Mouse (Mus musculus): ENCODE results near the gene Irf2bp2. TPM values are rescaled to one million over a fixed set of nuclear protein-coding genes. Genes with fewer than 3 reads are reported as not detected.

Irf2bp2 gene
- polyA plus RNA-seq, 1 experiment = 81.2 TPM

GRCm38 (mm10) chr8:126565231-126565781 is 28.5 kb downstream of the Irf2bp2 start:
- DNase-seq = no peak
- H3K4me1 ChIP-seq (ENCODE audit: control insufficient read depth, insufficient read depth, low read length) = peaks cover 15% of the 10 kb centered on the region
- no peak overlapping the region for H3K4me3 ChIP-seq (replicated peaks; ENCODE audit: extremely low read depth, low read depth, low read length)
- 65% methylated on average over 6 of the region's 6 CpGs for WGBS
- TF ChIP-seq CTCF (IDR thresholded peaks at IDR 0.05; ENCODE audit: insufficient read depth, low read length) = no peak
- no peak for TF ChIP-seq POLR2A (IDR thresholded peaks at IDR 0.05; ENCODE audit: borderline replicate concordance, extremely low read depth, low read depth, low read length)

GRCm38 (mm10) chr8:126564551-126565154 is 29.1 kb downstream of the Irf2bp2 start:
- Histone ChIP-seq H3K4me1 (ENCODE audit: control insufficient read depth, insufficient read depth, low read length) (peaks cover 15% of the 10 kb centered on the region), H3K4me3 (replicated peaks; ENCODE audit: extremely low read depth, low read depth, low read length) (no peak overlapping the region)
- 76% methylated on average over 9 of the region's 9 CpGs for WGBS
- no peak for DNase-seq
- TF ChIP-seq CTCF (IDR thresholded peaks at IDR 0.05; ENCODE audit: insufficient read depth, low read length) (no peak), POLR2A (IDR thresholded peaks at IDR 0.05; ENCODE audit: borderline replicate concordance, extremely low read depth, low read depth, low read length) (no peak)

DNA sequence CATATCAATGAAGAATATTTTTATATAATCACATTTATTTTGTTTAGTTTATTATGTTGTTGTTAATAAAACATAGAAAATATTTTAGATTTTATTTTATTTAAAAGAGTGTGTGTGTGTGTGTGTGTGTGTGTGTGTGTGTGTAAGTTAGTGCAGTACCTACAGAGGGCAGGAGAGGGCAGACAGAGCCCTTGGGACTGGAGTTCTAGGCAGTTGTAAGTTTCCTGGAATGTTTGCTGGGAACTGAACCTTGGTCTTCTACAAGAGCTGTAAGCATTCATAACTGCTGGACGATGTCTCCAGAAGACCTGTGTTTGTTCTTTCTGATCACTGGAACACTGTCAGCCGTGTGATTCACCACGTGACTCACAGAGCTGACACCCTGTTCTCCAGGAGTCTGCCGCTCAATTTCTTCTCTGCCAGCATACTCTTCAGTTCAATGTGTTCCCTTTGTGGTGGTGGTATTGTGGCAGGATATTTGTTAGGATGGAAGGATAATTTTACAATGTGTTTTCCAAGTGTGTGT is 32.4 kb downstream of the Irf2bp2 start:
- Histone ChIP-seq H3K4me3 (replicated peaks; ENCODE audit: extremely low read depth, low read depth, low read length) (no peak overlapping the region), H3K4me1 (ENCODE audit: control insufficient read depth, insufficient read depth, low read length) (peaks cover 13% of the 10 kb centered on the region)
- no peak for TF ChIP-seq POLR2A (IDR thresholded peaks at IDR 0.05; ENCODE audit: borderline replicate concordance, extremely low read depth, low read depth, low read length)
- no peak for TF ChIP-seq CTCF (IDR thresholded peaks at IDR 0.05; ENCODE audit: insufficient read depth, low read length)
- DNase-seq = no peak
- 95% methylated on average over 4 of the region's 4 CpGs for WGBS

DNA sequence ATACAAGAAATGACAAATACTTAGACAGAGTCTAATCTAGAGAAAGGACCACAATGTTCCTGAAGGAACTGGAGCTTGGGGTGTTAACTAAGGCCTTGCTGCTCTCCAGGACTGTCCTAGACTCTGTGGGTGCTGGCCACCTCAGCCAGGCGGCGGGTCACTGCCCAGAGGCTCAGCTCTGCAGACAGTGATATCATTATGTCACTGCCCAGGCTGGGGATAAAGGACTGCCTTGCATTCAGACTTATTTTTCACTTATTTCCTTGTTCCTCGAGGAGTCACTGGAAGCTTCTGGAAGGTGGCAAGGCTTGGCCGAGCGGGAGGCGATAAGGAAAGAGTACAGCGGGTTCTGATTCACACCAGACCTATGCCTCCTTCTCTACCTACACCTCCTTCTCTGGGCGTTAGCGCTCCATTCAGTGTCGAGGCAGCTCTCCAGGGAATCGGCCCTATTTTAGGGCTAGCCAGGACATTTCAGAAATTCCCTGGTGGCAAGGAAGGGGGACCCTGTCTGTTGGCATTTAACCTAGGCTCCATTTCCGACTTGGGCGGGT is 35.3 kb downstream of the Irf2bp2 start:
- TF ChIP-seq POLR2A (IDR thresholded peaks at IDR 0.05; ENCODE audit: borderline replicate concordance, extremely low read depth, low read depth, low read length) = no peak
- no peak for TF ChIP-seq CTCF (IDR thresholded peaks at IDR 0.05; ENCODE audit: insufficient read depth, low read length)
- no peak for DNase-seq
- peaks cover 7% of the 10 kb centered on the region; the same call in 1 of the 2 replicates for H3K4me1 ChIP-seq (ENCODE audit: control insufficient read depth, insufficient read depth, low read length)
- 92% methylated on average over 13 of the region's 13 CpGs for WGBS
- H3K4me3 ChIP-seq (replicated peaks; ENCODE audit: extremely low read depth, low read depth, low read length) = no peak overlapping the region

- no peak for TF ChIP-seq POLR2A (IDR thresholded peaks at IDR 0.05; ENCODE audit: borderline replicate concordance, extremely low read depth, low read depth, low read length)
- TF ChIP-seq CTCF (IDR thresholded peaks at IDR 0.05; ENCODE audit: insufficient read depth, low read length) = no peak
- 60% methylated on average over 9 of the region's 9 CpGs for WGBS
- Histone ChIP-seq H3K4me3 (replicated peaks; ENCODE audit: extremely low read depth, low read depth, low read length) (no peak overlapping the region), H3K4me1 (ENCODE audit: control insufficient read depth, insufficient read depth, low read length) (peaks cover 7% of the 10 kb centered on the region; the same call in 1 of the 2 replicates)
- no peak for DNase-seq
These were observed 36.4 kb downstream of the Irf2bp2 start for GRCm38 (mm10) chr8:126557403-126557802.

DNA sequence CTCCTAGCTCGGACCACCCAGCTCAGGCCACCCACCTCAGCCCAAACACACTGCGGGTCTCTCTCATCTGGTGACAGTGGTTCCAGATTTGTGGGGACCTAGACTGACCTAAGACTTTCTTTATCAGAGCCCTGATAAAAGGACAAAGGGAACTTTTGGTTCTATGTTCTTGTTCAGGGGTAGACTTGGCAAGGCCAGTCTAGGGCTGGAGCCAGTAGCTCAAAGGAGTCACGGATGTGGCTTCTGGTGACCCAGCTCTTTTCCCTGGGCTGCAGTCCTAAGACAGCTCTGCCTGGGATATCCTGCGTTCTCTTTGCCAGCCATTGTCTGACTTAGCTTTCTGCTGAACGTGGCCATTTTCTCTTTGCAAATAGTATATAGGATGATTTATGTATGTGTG is 37.1 kb downstream of the Irf2bp2 start:
- 72% methylated on average over 5 of the region's 5 CpGs for WGBS
- TF ChIP-seq CTCF (IDR thresholded peaks at IDR 0.05; ENCODE audit: insufficient read depth, low read length) = no peak
- no peak for TF ChIP-seq POLR2A (IDR thresholded peaks at IDR 0.05; ENCODE audit: borderline replicate concordance, extremely low read depth, low read depth, low read length)
- Histone ChIP-seq H3K4me1 (ENCODE audit: control insufficient read depth, insufficient read depth, low read length) (peaks cover 7% of the 10 kb centered on the region; the same call in 1 of the 2 replicates), H3K4me3 (replicated peaks; ENCODE audit: extremely low read depth, low read depth, low read length) (no peak overlapping the region)
- DNase-seq = no peak

DNA sequence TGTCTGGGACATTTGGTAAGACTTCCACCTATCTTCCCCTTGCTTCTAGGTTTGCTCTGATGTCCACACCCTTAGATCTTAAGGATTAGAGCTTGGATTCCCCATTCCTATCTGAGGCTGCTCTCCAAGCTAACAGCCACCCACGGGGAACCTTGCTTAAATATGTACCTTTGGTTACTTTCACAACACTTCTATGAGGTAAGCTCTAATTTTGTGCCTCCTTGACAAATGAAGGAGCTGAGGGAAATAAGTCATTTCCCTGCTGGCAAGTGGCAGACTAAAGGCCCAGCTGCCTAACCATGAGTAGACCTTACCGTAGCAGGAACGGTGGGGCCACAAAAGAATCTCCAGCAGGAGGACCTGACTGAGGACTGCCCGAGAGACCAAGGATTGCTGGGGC is 39.0 kb downstream of the Irf2bp2 start:
- H3K4me3 ChIP-seq (replicated peaks; ENCODE audit: extremely low read depth, low read depth, low read length) = no peak overlapping the region
- 55% methylated on average over 4 of the region's 4 CpGs for WGBS
- no peak for DNase-seq
- H3K4me1 ChIP-seq (ENCODE audit: control insufficient read depth, insufficient read depth, low read length) = peaks cover 7% of the 10 kb centered on the region; the same call in 1 of the 2 replicates
- TF ChIP-seq POLR2A (IDR thresholded peaks at IDR 0.05; ENCODE audit: borderline replicate concordance, extremely low read depth, low read depth, low read length) (no peak), CTCF (IDR thresholded peaks at IDR 0.05; ENCODE audit: insufficient read depth, low read length) (no peak)

- TF ChIP-seq POLR2A (IDR thresholded peaks at IDR 0.05; ENCODE audit: borderline replicate concordance, extremely low read depth, low read depth, low read length) (no peak), CTCF (IDR thresholded peaks at IDR 0.05; ENCODE audit: insufficient read depth, low read length) (no peak)
- Histone ChIP-seq H3K4me3 (replicated peaks; ENCODE audit: extremely low read depth, low read depth, low read length) (no peak overlapping the region), H3K4me1 (ENCODE audit: control insufficient read depth, insufficient read depth, low read length) (peaks cover 11% of the 10 kb centered on the region; the same call in 1 of the 2 replicates)
- WGBS = 93% methylated on average over 4 of the region's 4 CpGs
- DNase-seq = no peak
These were observed 41.9 kb downstream of the Irf2bp2 start for GRCm38 (mm10) chr8:126551871-126552270.

GRCm38 (mm10) chr8:126550944-126551357 is 42.8 kb downstream of the Irf2bp2 start:
- no peak overlapping the region for H3K4me3 ChIP-seq (replicated peaks; ENCODE audit: extremely low read depth, low read depth, low read length)
- TF ChIP-seq POLR2A (IDR thresholded peaks at IDR 0.05; ENCODE audit: borderline replicate concordance, extremely low read depth, low read depth, low read length) = no peak
- no peak for TF ChIP-seq CTCF (IDR thresholded peaks at IDR 0.05; ENCODE audit: insufficient read depth, low read length)
- DNase-seq = peak; percentile 63
- H3K4me1 ChIP-seq (ENCODE audit: control insufficient read depth, insufficient read depth, low read length) = peaks cover 6% of the 10 kb centered on the region; the same call in 1 of the 2 replicates
- 29% methylated on average over 5 of the region's 5 CpGs for WGBS
